Mouse (Mus musculus) cortical plate, adult 2 months (tissue): ENCODE data around the gene Mfsd2b.

ENCODE experiments used
- CTCF ChIP-seq: fragments of 200-500 bp; IDR thresholded peaks from 2 replicates; pipeline ENCODE4 v1.5.1; 2011; ENCODE audit warnings: mild to moderate bottlenecking, control low read depth, low read length; ENCODE audit not compliant: insufficient read depth; ENCODE audit errors: extremely low read depth
- POLR2A ChIP-seq: fragments of 200-500 bp; IDR thresholded peaks from 2 replicates; pipeline ENCODE4 v1.6.1; 2011; ENCODE audit warnings: mild to moderate bottlenecking, low read length, control low read depth; ENCODE audit not compliant: insufficient read depth; ENCODE audit errors: extremely low read depth

GRCm38 (mm10) chr12:4871260-4871659 lies 2.9 kb downstream of the Mfsd2b start:
- TF ChIP-seq CTCF, result no peak
- TF ChIP-seq POLR2A, result no peak
